Mouse (Mus musculus) forebrain, embryonic 10.5 days (tissue): ENCODE measurements around the gene 3110040N11Rik. TPM values are rescaled to one million over a fixed set of nuclear protein-coding genes. Genes with fewer than 3 reads are reported as not detected.

Experiments used
- polyA plus RNA-seq: library from polyadenylated mRNA; unstranded; fragments of >200 nt; fragmentation: Nextera tagmentation; extraction: Ambion mirVana; gene quantifications from 2 replicates; pipeline ENCODE4 v1.2.1, GENCODE M21; 2016

Gene 3110040N11Rik
- polyA plus RNA-seq, 1 experiment from 2014 or later = 40.9 TPM

Other genes with a start within 250 kb of the 3110040N11Rik start
- 0.05 TPM in 2 replicates for gene Fsd2, start 222.5 kb downstream of the 3110040N11Rik start, polyA plus RNA-seq
- 1.8 and 3.0 TPM in 2 replicates for gene Whamm, start 218.2 kb downstream of the 3110040N11Rik start, polyA plus RNA-seq
- gene Homer2, start 82.0 kb downstream of the 3110040N11Rik start, polyA plus RNA-seq = 12.6 and 13.1 TPM in 2 replicates
- 127 and 129 TPM in 2 replicates for gene Ramac, start 26.6 kb downstream of the 3110040N11Rik start, polyA plus RNA-seq
- 56.6 and 60.7 TPM in 2 replicates for gene Btbd1, start 40.0 kb upstream of the 3110040N11Rik start, polyA plus RNA-seq
- gene Gm10160, start 66.3 kb upstream of the 3110040N11Rik start, polyA plus RNA-seq = not detected in 2 replicates
- 11.2 and 11.7 TPM in 2 replicates for gene Tm6sf1, start 69.5 kb upstream of the 3110040N11Rik start, polyA plus RNA-seq
- gene Hdgfl3, start 145.0 kb upstream of the 3110040N11Rik start, polyA plus RNA-seq = 23.5 and 24.7 TPM in 2 replicates
- 0.54 and 0.76 TPM in 2 replicates for gene Bnc1, start 202.8 kb upstream of the 3110040N11Rik start, polyA plus RNA-seq